Mouse (Mus musculus): ENCODE measurements around the gene Cd5l.

- TF ChIP-seq CTCF (IDR thresholded peaks at IDR 0.05; ENCODE audit: borderline replicate concordance, control insufficient read depth, extremely low read depth, insufficient read depth, low read length, poor library complexity) (no peak), POLR2A (IDR thresholded peaks at IDR 0.05; ENCODE audit: control insufficient read depth, extremely low read depth, insufficient read depth, low read length, poor library complexity) (no peak)
Observed at GRCm38 (mm10) chr3:87367511-87367910, 9.8 kb downstream of the Cd5l start.
